Mouse (Mus musculus) layer of hippocampus, adult 2 months (tissue): ENCODE results near the gene Cd63. TPM values are rescaled to one million over a fixed set of nuclear protein-coding genes. Genes with fewer than 3 reads are reported as not detected.

Source experiments
- DNase-seq, 2 experiments: peaks; one replicate each; pipeline ENCODE4 v3.0.0; 2022; ENCODE audit warnings: low spot score in 2 of 2
- H3K27ac ChIP-seq: fragments of 200-600 bp; 2 replicates; pipeline ENCODE4 v1.8.1; 2022
- H3K4me3 ChIP-seq: fragments of 200-600 bp; 2 replicates; pipeline ENCODE4 v1.8.1; 2022; ENCODE audit warnings: mild to moderate bottlenecking
- CTCF ChIP-seq: fragments of 200-600 bp; conservative IDR thresholded peaks from 2 replicates; pipeline ENCODE4 v1.8.1; 2022; ENCODE audit warnings: antibody characterized with exemption, mild to moderate bottlenecking, moderate library complexity
- total RNA-seq, 2 experiments: library from RNA; stranded (reverse); gene quantifications; 2 replicates each; pipeline ENCODE4 v1.2.3; 2021

Cd63 gene
- total RNA-seq, 2 experiments from 2014 or later = 71.0 to 81.9 TPM

GRCm38 (mm10) chr10:128921251-128921650, 20.5 kb downstream of the Cd63 start:
- H3K27ac ChIP-seq = peak overlapping the region; percentile 98; the same call in 1 of the 2 replicates
- DNase-seq = no peak
- H3K4me3 ChIP-seq = no peak overlapping the region
- TF ChIP-seq CTCF = no peak

DNA sequence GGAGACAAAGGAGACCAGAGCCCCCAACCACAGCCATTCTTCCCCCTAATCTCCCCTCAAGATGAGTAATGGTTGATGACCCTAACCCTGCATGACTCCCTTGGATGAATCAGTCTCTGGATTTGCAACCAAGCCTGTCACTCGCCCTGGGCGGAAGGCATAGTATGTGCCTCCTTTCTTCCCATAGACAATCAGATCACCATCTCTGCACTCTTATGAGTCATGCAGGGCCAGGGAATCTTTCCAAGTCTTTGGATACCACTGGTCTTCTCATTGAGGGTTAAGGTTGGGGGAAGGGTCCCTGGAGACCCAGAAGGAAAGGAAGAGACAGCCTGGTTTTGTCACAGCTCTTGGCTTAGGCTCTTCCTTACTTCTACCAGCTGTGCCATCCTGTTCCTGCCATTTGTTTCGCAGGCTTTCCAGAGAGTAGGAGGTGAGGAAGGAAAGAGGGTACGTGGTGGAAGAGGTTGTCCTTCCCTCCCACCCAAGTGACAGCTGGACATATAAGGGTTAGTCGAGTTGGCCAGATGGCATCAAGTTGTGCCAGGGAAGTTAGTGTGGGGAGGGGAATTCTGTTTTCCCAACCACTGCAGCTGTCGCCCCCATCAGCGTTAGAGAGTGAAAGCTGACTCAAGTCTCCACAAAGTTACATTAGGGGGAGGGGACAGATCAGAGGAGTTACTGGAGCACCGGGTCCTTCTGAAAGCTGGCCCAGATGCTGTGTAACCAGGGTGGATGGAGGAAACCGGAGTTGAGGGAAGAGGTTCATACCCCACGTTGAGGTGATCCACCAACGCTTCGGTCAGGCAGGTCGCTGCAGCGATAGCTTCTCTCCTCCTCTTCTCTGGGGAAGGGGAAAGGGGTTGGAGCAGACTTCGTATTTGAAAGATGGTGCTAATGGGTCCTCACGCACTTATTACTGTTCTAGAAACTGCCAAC, 21.4 kb downstream of the Cd63 start:
- peak overlapping the region; percentile 84 for H3K4me3 ChIP-seq
- no peak for TF ChIP-seq CTCF

DNA sequence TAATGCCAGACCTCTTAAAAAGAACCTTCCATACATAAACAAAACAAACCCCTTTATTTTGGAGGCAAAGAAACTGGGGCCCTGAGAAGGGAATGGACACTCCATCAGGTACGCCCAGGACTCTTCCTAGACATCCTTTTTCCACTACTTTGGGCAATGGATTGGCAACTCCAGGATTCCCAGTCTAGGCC, 21.9 kb downstream of the Cd63 start, which contains the start of gene Rdh5:
Rdh5 (minus strand) TSS at position 67 of the 191 bp plus-strand sequence.
- H3K4me3 ChIP-seq = peak within 1 kb of the TSS; percentile 84
- H3K27ac ChIP-seq = peak within 1 kb of the TSS; percentile 98
- no peak for DNase-seq
- TF ChIP-seq CTCF = no peak

More for the DNA sequence above, 21.4 kb downstream of the Cd63 start:
- DNase-seq = peak in 1 of 2 experiments; percentile 37
- peak overlapping the region; percentile 98 for H3K27ac ChIP-seq

- peak; percentile 96 to 97 for DNase-seq
- peak; percentile 71 for TF ChIP-seq CTCF
- Histone ChIP-seq H3K4me3 (peak overlapping the region; percentile 84), H3K27ac (peak overlapping the region; percentile 98)
Measured at GRCm38 (mm10) chr10:128923013-128923691, 22.4 kb downstream of the Cd63 start.

GRCm38 (mm10) chr10:128923935-128924334, 23.1 kb downstream of the Cd63 start, which contains the start of gene Bloc1s1:
TSS of gene Bloc1s1 (minus strand) at chr10:128924035.
- no peak for TF ChIP-seq CTCF
- DNase-seq = no peak
- H3K27ac ChIP-seq = peak within 1 kb of the TSS; percentile 98
- H3K4me3 ChIP-seq = peak within 1 kb of the TSS; percentile 84

GRCm38 (mm10) chr10:128928356-128928755, 27.6 kb downstream of the Cd63 start:
- peak overlapping the region; percentile 43; the same call in 1 of the 2 replicates for H3K27ac ChIP-seq
- TF ChIP-seq CTCF = no peak
- DNase-seq = no peak
- no peak overlapping the region for H3K4me3 ChIP-seq

DNA sequence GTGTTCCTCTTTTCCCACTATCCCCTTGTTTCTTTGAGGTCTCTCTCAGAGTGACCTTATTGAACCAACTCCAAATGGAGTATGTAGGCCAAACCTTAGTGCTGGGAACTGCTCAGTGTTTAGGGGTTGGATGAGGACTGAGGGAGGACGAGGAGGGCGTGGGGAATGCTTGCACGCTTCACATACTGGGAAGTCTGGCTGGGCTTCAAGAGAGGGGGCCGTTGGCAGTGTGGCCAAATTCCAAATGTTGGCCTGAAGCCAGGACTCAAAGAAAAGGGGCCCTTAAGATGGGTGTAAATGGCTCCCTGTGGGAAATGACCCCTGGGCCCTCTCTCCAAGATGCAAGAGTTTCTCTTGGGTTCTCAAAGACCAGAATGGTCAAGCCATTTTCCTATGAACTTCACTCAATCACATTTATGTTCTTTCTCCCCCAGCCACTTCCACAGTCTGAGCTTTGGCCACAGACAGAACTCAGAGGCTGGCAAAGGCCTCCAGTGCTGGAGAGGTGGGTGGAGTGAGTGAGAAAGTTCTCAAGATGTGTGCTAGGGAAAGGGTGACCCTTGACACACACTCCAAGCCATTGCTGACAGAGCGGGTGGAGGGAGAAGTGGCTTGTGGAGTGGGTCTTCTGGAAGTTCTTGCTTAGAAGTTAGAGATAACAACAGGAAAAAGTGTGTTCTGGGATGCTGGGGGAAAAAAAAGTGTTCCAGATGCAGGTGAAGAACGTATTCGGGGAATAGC, 29.0 kb downstream of the Cd63 start:
- H3K4me3 ChIP-seq = no peak overlapping the region
- no peak overlapping the region for H3K27ac ChIP-seq
- no peak for TF ChIP-seq CTCF
- no peak for DNase-seq

DNA sequence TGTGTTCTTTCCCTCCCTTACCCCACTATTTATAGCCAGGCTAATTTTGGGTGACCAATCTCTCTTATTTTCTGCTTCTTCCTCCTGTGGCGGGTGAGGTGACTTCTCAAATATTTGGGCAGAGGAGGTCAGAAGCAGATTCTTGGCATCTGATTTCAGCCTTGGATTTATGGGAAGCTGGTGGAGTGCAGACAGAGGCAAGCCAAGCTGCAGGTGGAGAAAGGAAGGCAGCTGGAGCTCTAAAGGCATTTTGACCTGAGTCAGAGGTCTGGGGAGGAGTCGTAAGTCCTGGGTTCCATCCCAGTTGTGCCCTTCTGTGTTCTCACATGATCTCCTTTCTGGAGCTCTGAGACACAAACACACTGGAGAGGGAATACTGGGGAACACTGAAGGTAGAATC, 30.7 kb downstream of the Cd63 start:
- Histone ChIP-seq H3K4me3 (no peak overlapping the region), H3K27ac (no peak overlapping the region)
- DNase-seq = no peak
- TF ChIP-seq CTCF = no peak

DNA sequence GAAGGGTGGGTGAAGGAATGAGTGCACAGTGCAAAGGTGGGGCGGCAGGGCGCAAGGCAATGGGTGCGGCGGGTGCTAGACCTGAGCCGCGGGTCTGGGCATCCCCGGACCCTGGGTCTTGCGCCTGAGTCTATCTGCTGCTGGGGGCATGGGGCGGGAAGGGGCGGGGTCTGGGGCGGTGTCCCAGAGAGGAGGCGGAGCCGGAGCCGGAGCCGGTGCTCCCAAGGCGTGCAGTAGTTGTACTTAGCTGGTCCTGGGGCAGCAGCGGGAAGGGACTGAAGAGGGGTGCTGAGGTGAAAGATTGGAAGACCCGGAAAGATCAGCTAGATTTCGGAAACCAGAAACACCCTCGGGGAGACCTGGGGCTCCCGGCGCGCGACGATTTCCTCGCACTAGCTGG, 32.8 kb downstream of the Cd63 start, which contains the start of gene Itga7:
Itga7 (plus strand) TSS at position 245 of the 400 bp plus-strand sequence.
- DNase-seq = no peak
- no peak for TF ChIP-seq CTCF
- Histone ChIP-seq H3K27ac (peak within 1 kb of the TSS; percentile 75), H3K4me3 (peak within 1 kb of the TSS; percentile 68)

- Histone ChIP-seq H3K27ac (peak overlapping the region; percentile 75), H3K4me3 (peak overlapping the region; percentile 68)
- no peak for DNase-seq
- no peak for TF ChIP-seq CTCF
Measured at GRCm38 (mm10) chr10:128933976-128934721, 33.4 kb downstream of the Cd63 start.

DNA sequence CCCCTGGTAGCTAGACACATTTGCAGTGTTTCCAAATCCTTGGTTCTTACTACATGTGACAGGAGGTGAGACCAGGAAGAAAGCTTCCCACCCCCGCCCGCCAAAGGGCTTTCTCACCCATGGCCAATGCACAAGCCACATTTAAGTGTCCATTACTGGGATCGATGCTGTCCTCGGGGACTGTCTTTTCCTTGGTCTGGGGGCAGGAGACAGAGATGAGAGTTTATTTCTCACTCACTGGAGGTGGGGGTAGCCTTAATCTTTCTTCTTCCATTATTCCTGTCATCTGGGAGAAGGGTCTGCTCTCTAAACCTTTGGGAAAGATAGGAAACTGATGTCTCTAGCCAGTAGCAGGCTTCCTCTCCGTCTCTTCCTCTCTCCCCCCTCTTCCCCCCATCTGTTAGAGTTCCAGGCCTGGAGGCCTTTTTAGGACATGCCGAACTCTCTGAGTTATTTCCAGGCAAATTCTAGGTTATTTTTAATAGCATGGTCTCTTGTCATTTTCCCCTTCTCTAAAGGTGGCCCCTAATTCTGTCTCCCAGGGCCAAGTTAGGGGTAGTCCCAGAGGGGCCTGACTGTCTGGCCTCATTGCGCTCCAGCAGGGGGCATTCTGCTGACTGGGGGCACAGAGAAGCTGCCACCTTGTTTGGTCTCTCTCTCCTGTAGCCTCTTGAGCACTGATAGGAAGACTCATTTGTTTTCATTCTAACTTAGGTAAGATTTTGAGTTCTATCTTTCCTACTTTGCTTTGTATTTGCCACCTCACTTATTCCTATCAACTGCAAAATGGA, 34.4 kb downstream of the Cd63 start:
- Histone ChIP-seq H3K4me3 (peak overlapping the region; percentile 68), H3K27ac (peak overlapping the region; percentile 75)
- DNase-seq = no peak
- peak; percentile 52 for TF ChIP-seq CTCF
